Mouse (Mus musculus): ENCODE data around the gene Cldn10. TPM values are rescaled to one million over a fixed set of nuclear protein-coding genes. Genes with fewer than 3 reads are reported as not detected.

Gene Cldn10
- total RNA-seq, 2 experiments from 2014 or later: 0.14 TPM; not detected in 1

DNA sequence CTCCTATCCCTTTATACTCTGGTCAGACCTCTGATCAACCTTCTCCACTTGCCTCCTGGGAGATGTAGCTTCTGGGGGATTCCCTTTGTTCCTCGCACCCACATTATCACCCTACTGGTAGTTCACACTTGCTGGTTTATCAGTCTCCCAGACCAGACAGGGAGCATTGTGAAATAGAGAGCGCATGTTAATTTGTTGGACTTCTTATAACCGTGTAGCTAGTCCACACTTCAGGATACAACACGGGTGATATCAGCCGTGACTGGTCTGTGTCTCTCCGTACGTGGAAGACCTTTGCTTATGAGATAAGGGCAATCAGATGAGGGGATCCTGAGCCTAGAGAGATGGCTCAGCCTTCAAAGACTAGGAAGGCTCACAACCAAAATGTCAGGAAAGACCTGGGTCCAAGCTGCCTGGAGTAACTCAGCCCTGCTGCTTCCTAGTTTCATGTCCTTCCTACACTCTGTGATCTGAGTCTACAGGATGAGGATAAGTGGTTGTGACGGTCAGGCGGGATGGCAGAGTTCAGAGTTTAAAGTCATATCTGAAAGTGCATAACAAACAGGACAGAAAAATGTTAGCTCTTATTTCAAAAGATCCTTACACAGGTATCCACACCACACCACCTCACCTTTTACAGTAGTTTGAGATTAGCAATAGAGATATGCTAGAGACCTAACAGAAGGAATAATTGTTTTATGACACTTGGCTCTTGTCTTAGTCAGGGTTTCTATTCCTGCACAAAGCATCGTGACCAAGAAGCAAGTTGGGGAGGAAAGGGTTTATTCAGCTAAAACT, 78.5 kb downstream of the Cldn10 start:
- DNase-seq: no peak

GRCm38 (mm10) chr14:118867366-118867765, 79.7 kb downstream of the Cldn10 start:
- DNase-seq: no peak

DNA sequence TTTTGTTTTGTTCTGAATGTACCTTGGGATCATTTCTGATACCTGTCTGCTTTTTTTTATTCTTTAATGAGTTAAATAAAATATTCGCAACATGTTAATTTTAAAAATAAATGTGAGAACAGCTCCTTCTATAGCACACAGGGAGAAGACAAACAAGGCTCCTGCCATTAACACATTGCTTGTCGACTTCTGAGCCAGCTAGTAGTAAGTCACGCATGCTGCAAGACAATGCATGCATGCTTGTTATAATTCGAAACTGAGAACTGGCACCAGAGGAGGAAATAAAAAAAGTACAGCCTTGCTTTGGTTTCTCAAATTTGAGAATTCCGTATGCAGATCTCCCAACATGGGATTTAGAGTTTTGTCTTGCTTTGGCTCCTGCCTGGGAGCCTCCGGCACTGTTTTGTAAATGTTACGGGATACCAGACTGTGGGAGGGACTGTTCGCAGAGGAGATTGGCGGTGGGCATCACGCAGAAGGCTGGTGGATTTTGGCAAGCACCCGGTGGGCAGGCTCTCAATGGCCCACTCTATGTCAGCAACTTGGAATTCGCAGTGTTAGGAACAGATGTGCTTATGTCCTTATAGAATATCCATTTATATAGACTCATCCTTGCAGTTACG, 80.5 kb downstream of the Cldn10 start:
- no peak for DNase-seq

GRCm38 (mm10) chr14:118869712-118870111, 82.0 kb downstream of the Cldn10 start:
- no peak for DNase-seq

DNA sequence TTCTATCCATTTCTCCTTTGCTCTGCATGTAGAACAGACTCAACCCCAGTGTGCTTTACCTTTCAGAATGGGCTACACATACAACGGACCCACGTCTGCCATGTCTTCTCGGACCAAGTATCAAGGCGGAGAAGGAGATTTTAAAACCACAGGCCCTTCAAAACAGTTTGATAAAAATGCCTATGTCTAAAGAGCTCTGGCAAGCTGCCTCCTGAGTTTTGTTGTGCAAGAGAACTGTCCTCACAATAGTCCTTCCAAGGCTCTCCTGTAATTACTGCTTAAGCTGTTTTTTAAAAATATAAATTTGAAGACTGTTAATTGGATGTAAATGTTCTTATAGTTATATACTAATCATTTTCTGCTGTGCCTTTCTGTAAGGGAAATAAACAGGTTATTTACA, 86.4 kb downstream of the Cldn10 start:
- no peak for DNase-seq

GRCm38 (mm10) chr14:118874786-118875415, 87.2 kb downstream of the Cldn10 start:
- no peak for DNase-seq

DNA sequence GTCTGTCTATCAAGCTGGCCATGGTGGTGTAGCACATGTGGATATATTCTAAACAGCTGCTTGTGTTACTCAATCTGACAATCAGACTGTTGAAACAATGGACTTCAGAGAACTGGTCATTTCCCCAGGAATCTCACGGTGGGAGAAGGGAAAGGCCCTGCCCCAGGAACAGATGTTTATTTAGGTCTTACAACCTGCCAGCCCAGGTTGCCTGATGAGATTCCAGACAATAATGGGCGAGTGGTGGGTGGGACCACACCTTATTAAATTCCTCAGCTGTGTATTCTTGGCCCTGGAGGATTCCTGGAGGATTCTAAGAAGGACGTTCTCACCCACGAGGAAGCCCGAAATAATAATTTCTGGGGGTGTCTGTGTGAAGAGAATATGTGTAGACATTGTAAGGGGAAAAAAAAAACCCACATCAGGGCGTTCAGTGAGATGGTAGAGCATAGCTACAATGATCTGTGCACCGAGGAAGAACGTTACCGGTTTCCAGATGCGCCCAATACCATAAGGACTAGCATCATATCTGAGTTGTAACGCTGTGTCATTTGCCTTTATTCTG, 90.7 kb downstream of the Cldn10 start:
- DNase-seq: no peak

- DNase-seq: no peak
These were observed 93.0 kb downstream of the Cldn10 start for GRCm38 (mm10) chr14:118880696-118881095.

GRCm38 (mm10) chr14:118883344-118884249, 95.9 kb downstream of the Cldn10 start:
- DNase-seq: no peak

- DNase-seq: no peak
These were observed 96.5 kb downstream of the Cldn10 start for GRCm38 (mm10) chr14:118884250-118884556.

DNA sequence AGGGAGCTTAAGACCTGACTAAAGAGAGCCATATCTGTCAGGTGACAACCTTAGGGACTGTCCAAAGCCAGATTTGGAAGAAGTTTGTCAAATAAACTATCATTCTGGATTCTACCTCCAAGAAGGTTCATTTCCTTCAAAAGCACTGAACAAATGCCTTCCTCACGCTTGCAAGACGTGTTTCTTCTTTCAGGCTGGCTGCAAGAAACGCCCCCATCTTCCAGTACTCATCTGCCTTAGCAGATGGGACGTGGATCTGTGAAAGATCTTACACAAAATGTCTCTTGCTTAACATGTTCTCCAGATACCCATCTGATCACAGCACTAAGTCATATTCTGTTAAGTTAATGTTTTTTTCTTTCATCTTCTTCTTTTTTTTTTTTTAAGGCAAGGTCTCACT, 102.4 kb downstream of the Cldn10 start:
- DNase-seq: no peak

GRCm38 (mm10) chr14:118895228-118895627, 107.5 kb downstream of the Cldn10 start:
- no peak for DNase-seq

- DNase-seq: no peak
These were observed 107.9 kb downstream of the Cldn10 start for GRCm38 (mm10) chr14:118895655-118896054.

DNA sequence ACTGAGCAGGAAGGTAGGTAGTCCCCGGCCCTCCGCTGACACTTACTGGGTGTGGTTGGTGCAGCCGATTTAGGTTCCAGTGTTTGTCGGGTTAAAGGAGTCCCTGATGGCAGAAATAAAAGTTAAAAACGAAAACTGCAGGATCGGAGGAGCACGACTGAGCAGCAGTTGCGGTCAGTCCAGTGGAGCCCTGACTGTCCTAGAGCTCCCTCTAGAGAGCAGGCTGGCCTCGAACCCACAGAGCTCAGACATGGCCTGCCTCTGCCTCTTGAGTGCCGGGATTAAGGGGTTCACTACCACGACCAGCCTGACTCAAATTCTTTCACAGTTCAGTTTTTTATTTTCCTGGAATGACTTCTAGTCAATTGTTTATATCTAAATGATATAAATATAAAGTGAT, 112.2 kb downstream of the Cldn10 start:
- DNase-seq: no peak

GRCm38 (mm10) chr14:118900911-118901310, 113.2 kb downstream of the Cldn10 start:
- DNase-seq: no peak

GRCm38 (mm10) chr14:118903397-118903796, 115.7 kb downstream of the Cldn10 start:
- no peak for DNase-seq

GRCm38 (mm10) chr14:118903867-118904562, 116.3 kb downstream of the Cldn10 start:
- DNase-seq: no peak

- DNase-seq: no peak
These were observed 119.9 kb downstream of the Cldn10 start for GRCm38 (mm10) chr14:118907592-118907991.

GRCm38 (mm10) chr14:118909872-118910271, 122.2 kb downstream of the Cldn10 start:
- peak; percentile 31 for DNase-seq

- peak; percentile 72 for DNase-seq
These were observed 122.9 kb downstream of the Cldn10 start for GRCm38 (mm10) chr14:118910332-118911222.
